Mouse (Mus musculus): Measurements from ENCODE around the gene Fus.

DNA sequence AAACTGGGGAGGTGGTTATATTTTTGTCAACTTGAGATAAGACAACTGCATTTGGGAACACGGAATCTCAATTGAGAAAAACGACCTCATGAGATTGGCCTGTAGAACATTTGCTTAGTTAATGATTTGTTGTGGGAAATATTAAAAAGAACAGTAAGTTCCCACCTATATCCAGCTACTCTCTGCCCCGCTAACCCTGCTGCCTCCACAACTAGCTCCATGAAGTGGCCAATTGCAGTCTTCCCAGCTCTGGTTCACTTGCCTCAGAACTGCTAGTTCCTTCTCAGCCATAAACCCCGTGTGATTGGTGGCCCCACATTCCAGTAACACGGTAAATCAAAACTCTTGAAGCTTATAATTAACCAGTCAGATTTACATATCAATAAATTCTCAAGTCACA is 7.9 kb upstream of the Fus start:
- no peak for TF ChIP-seq GATA1 (IDR thresholded peaks at IDR 0.05; ENCODE audit: borderline replicate concordance, low read length)
- no peak for TF ChIP-seq FLI1 (IDR thresholded peaks at IDR 0.05; ENCODE audit: low read length)
